Mouse (Mus musculus) hindbrain, embryonic 15.5 days (tissue): ENCODE measurements at regions not wholly inside any gene's neighbourhood (a gene's known extent, or its start where the extent isn't known, plus 50 kb on each side); places are given as distances from the start of the nearest gene placed in this dataset.
A peak's percentile ranks its signal among the peaks of the same experiment; 100 is the strongest.

Source experiments
- ATAC-seq: fragments of 200-750 bp; cut with Nextera tagmentation; 2 replicates; pipeline ENCODE4 v1.8.0; 2017; ENCODE audit warnings: low read depth, moderate number of reproducible peaks, moderate TSS enrichment; ENCODE audit not compliant: low FRiP score
- H3K27ac ChIP-seq: fragments of 300-500 bp; sonication (generic); replicated peaks from 2 replicates; pipeline ENCODE4 v1.5.1; 2015; ENCODE audit warnings: mild to moderate bottlenecking, inconsistent platforms
- H3K27me3 ChIP-seq: fragments of 300-500 bp; sonication (generic); 2 replicates; pipeline ENCODE4 v1.6.1; 2015; ENCODE audit warnings: control low read depth, inconsistent platforms
- H3K36me3 ChIP-seq: fragments of 300-500 bp; sonication (generic); 2 replicates; pipeline ENCODE4 v1.6.1; 2015; ENCODE audit warnings: control low read depth, inconsistent platforms
- H3K4me1 ChIP-seq: fragments of 300-500 bp; sonication (generic); replicated peaks from 2 replicates; pipeline ENCODE4 v1.6.1; 2015; ENCODE audit warnings: control low read depth, inconsistent platforms
- H3K4me2 ChIP-seq: fragments of 300-500 bp; sonication (generic); 2 replicates; pipeline ENCODE4 v1.6.1; 2015; ENCODE audit warnings: moderate library complexity, mild to moderate bottlenecking, inconsistent platforms
- H3K4me3 ChIP-seq: fragments of 300-500 bp; sonication (generic); 2 replicates; pipeline ENCODE4 v1.5.1; 2015; ENCODE audit warnings: mild to moderate bottlenecking, inconsistent platforms
- H3K9ac ChIP-seq: fragments of 300-500 bp; sonication (generic); 2 replicates; pipeline ENCODE4 v1.6.1; 2015; ENCODE audit warnings: inconsistent platforms
- H3K9me3 ChIP-seq: fragments of 300-500 bp; sonication (generic); 2 replicates; pipeline ENCODE4 v1.6.1; 2016; ENCODE audit warnings: control low read depth, inconsistent platforms
- WGBS: fragments of 180-500 bp; shearing (Covaris S2); methylation state at CpG from one replicate; pipeline ENCODE4 v1.1.7; 2015; 5-methylcytosine and 5-hydroxymethylcytosine counted together

GRCm38 (mm10) chr12:25615377-25615776, 518.4 kb upstream of the Id2 start:
- Histone ChIP-seq H3K27me3 (no peaks in the 10 kb centered on the region), H3K27ac (no peak overlapping the region), H3K4me3 (no peak overlapping the region), H3K9me3 (no peaks in the 10 kb centered on the region), H3K4me1 (no peaks in the 10 kb centered on the region), H3K36me3 (no peaks in the 10 kb centered on the region), H3K9ac (no peak overlapping the region), H3K4me2 (no peak overlapping the region)
- ATAC-seq = no peak
- WGBS = 64% methylated on average over 3 of the region's 3 CpGs

GRCm38 (mm10) chr12:25613473-25613872, 516.5 kb upstream of the Id2 start:
- Histone ChIP-seq H3K9me3 (no peaks in the 10 kb centered on the region), H3K27ac (no peak overlapping the region), H3K4me3 (no peak overlapping the region), H3K9ac (no peak overlapping the region), H3K4me1 (no peaks in the 10 kb centered on the region), H3K4me2 (no peak overlapping the region), H3K36me3 (no peaks in the 10 kb centered on the region), H3K27me3 (no peaks in the 10 kb centered on the region)
- ATAC-seq = no peak

- Histone ChIP-seq H3K27me3 (no peaks in the 10 kb centered on the region), H3K4me2 (no peak overlapping the region), H3K27ac (no peak overlapping the region), H3K4me1 (no peaks in the 10 kb centered on the region), H3K4me3 (no peak overlapping the region), H3K9ac (no peak overlapping the region), H3K9me3 (no peaks in the 10 kb centered on the region), H3K36me3 (no peaks in the 10 kb centered on the region)
- ATAC-seq = peak; percentile 81; the same call in 1 of the 2 replicates
- whole genome bisulfite sequencing = 31% methylated on average over 2 of the region's 2 CpGs
Measured at GRCm38 (mm10) chr12:25609045-25609444, 512.1 kb upstream of the Id2 start.

GRCm38 (mm10) chr12:25605396-25605795, 508.5 kb upstream of the Id2 start:
- H3K4me3 ChIP-seq = no peak overlapping the region
- ATAC-seq = no peak
- H3K27me3 ChIP-seq = no peaks in the 10 kb centered on the region
- no peak overlapping the region for H3K27ac ChIP-seq
- H3K9ac ChIP-seq = no peak overlapping the region
- no peaks in the 10 kb centered on the region for H3K36me3 ChIP-seq
- no peak overlapping the region for H3K4me2 ChIP-seq
- no peaks in the 10 kb centered on the region for H3K9me3 ChIP-seq
- WGBS = 85% methylated on average over 3 of the region's 3 CpGs
- H3K4me1 ChIP-seq = no peaks in the 10 kb centered on the region

- Histone ChIP-seq H3K4me2 (no peak overlapping the region), H3K36me3 (no peaks in the 10 kb centered on the region), H3K27me3 (no peaks in the 10 kb centered on the region), H3K9ac (no peak overlapping the region), H3K4me3 (no peak overlapping the region), H3K9me3 (no peaks in the 10 kb centered on the region), H3K27ac (no peak overlapping the region), H3K4me1 (no peaks in the 10 kb centered on the region)
- 97% methylated on average over 2 of the region's 2 CpGs for WGBS
- ATAC-seq = no peak
Measured at GRCm38 (mm10) chr12:25590262-25590661, 493.3 kb upstream of the Id2 start.

GRCm38 (mm10) chr12:25585746-25586145, 488.8 kb upstream of the Id2 start:
- Histone ChIP-seq H3K27me3 (no peaks in the 10 kb centered on the region), H3K9ac (no peak overlapping the region), H3K4me3 (no peak overlapping the region), H3K27ac (no peak overlapping the region), H3K36me3 (no peaks in the 10 kb centered on the region), H3K4me1 (no peaks in the 10 kb centered on the region), H3K9me3 (no peaks in the 10 kb centered on the region), H3K4me2 (no peak overlapping the region)
- WGBS = 93% methylated on average over 3 of the region's 3 CpGs
- ATAC-seq = no peak

- no peak overlapping the region for H3K4me3 ChIP-seq
- H3K4me1 ChIP-seq = no peaks in the 10 kb centered on the region
- no peaks in the 10 kb centered on the region for H3K27me3 ChIP-seq
- ATAC-seq = no peak
- H3K36me3 ChIP-seq = no peaks in the 10 kb centered on the region
- WGBS = 94% methylated on average over 8 of the region's 8 CpGs
- H3K4me2 ChIP-seq = no peak overlapping the region
- H3K9ac ChIP-seq = no peak overlapping the region
- H3K9me3 ChIP-seq = no peaks in the 10 kb centered on the region
- H3K27ac ChIP-seq = no peak overlapping the region
Measured at GRCm38 (mm10) chr12:25579407-25579806, 482.5 kb upstream of the Id2 start.

GRCm38 (mm10) chr12:25565131-25565530, 468.2 kb upstream of the Id2 start:
- Histone ChIP-seq H3K36me3 (no peaks in the 10 kb centered on the region), H3K4me2 (no peak overlapping the region), H3K27ac (no peak overlapping the region), H3K9me3 (no peaks in the 10 kb centered on the region), H3K9ac (no peak overlapping the region), H3K27me3 (no peaks in the 10 kb centered on the region), H3K4me1 (no peaks in the 10 kb centered on the region), H3K4me3 (no peak overlapping the region)
- 92% methylated on average over 2 of the region's 2 CpGs for WGBS
- ATAC-seq = no peak

- no peaks in the 10 kb centered on the region for H3K27me3 ChIP-seq
- no peak overlapping the region for H3K27ac ChIP-seq
- H3K4me1 ChIP-seq = no peaks in the 10 kb centered on the region
- no peaks in the 10 kb centered on the region for H3K9me3 ChIP-seq
- no peak for ATAC-seq
- H3K9ac ChIP-seq = no peak overlapping the region
- H3K4me2 ChIP-seq = no peak overlapping the region
- no peak overlapping the region for H3K4me3 ChIP-seq
- no peaks in the 10 kb centered on the region for H3K36me3 ChIP-seq
Measured at GRCm38 (mm10) chr12:25559601-25560000, 462.7 kb upstream of the Id2 start.

GRCm38 (mm10) chr12:25553656-25554055, 456.7 kb upstream of the Id2 start:
- 80% methylated on average over 1 of the region's 1 CpGs for WGBS
- no peak overlapping the region for H3K27ac ChIP-seq
- H3K4me3 ChIP-seq = no peak overlapping the region
- H3K36me3 ChIP-seq = no peaks in the 10 kb centered on the region
- H3K9ac ChIP-seq = no peak overlapping the region
- H3K4me1 ChIP-seq = no peaks in the 10 kb centered on the region
- ATAC-seq = no peak
- no peaks in the 10 kb centered on the region for H3K27me3 ChIP-seq
- no peak overlapping the region for H3K4me2 ChIP-seq
- H3K9me3 ChIP-seq = no peaks in the 10 kb centered on the region

GRCm38 (mm10) chr12:25549735-25550134, 452.8 kb upstream of the Id2 start:
- Histone ChIP-seq H3K4me2 (no peak overlapping the region), H3K4me1 (no peaks in the 10 kb centered on the region), H3K9me3 (no peaks in the 10 kb centered on the region), H3K27me3 (no peaks in the 10 kb centered on the region), H3K36me3 (no peaks in the 10 kb centered on the region), H3K9ac (no peak overlapping the region), H3K27ac (no peak overlapping the region), H3K4me3 (no peak overlapping the region)
- 88% methylated on average over 3 of the region's 3 CpGs for WGBS
- ATAC-seq = no peak

GRCm38 (mm10) chr12:25544253-25544652, 447.3 kb upstream of the Id2 start:
- Histone ChIP-seq H3K4me3 (no peak overlapping the region), H3K9ac (no peak overlapping the region), H3K27me3 (no peaks in the 10 kb centered on the region), H3K27ac (no peak overlapping the region), H3K9me3 (no peaks in the 10 kb centered on the region), H3K36me3 (no peaks in the 10 kb centered on the region), H3K4me1 (0 out of 2 replicates have a peak, but pooled peaks cover 5% of the 10 kb centered on the region), H3K4me2 (no peak overlapping the region)
- 30% methylated on average over 6 of the region's 6 CpGs for WGBS
- ATAC-seq = no peak

GRCm38 (mm10) chr12:25534620-25534950, 437.6 kb upstream of the Id2 start:
- Histone ChIP-seq H3K27me3 (no peaks in the 10 kb centered on the region), H3K9ac (no peak overlapping the region), H3K4me1 (no peaks in the 10 kb centered on the region), H3K4me3 (no peak overlapping the region), H3K36me3 (no peaks in the 10 kb centered on the region), H3K4me2 (no peak overlapping the region), H3K27ac (no peak overlapping the region), H3K9me3 (no peaks in the 10 kb centered on the region)
- 75% methylated on average over 5 of the region's 5 CpGs for WGBS
- ATAC-seq = no peak
